Mouse (Mus musculus) thymus, postnatal 10 days (tissue): Measurements from ENCODE around the gene Pah.

Source experiments
- DNase-seq, 2 experiments: peaks; one replicate each; pipeline ENCODE4 v3.0.0; 2021; ENCODE audit warnings: low spot score in 2 of 2

The Pah gene

GRCm38 (mm10) chr10:87503946-87504345, 17.6 kb upstream of the Pah start:
- DNase-seq, result peak in 1 of 2 experiments; percentile 37

GRCm38 (mm10) chr10:87508581-87508980, 13.0 kb upstream of the Pah start:
- DNase-seq, result no peak

- no peak for DNase-seq
Measured at GRCm38 (mm10) chr10:87513052-87513451, 8.5 kb upstream of the Pah start.

GRCm38 (mm10) chr10:87518585-87518984, 3.0 kb upstream of the Pah start:
- DNase-seq, result no peak

- no peak for DNase-seq
Measured at GRCm38 (mm10) chr10:87520401-87521116, 1.0 kb upstream of the Pah start.

GRCm38 (mm10) chr10:87534172-87534571, 12.6 kb downstream of the Pah start:
- no peak for DNase-seq

- DNase-seq, result no peak
Measured at GRCm38 (mm10) chr10:87545759-87546158, 24.2 kb downstream of the Pah start.

GRCm38 (mm10) chr10:87546299-87547234, 25.0 kb downstream of the Pah start:
- no peak for DNase-seq

GRCm38 (mm10) chr10:87552726-87553125, 31.1 kb downstream of the Pah start:
- peak in 1 of 2 experiments; percentile 46 for DNase-seq

- no peak for DNase-seq
Measured at GRCm38 (mm10) chr10:87556441-87556840, 34.8 kb downstream of the Pah start.

GRCm38 (mm10) chr10:87563818-87564217, 42.2 kb downstream of the Pah start:
- DNase-seq, result no peak

- no peak for DNase-seq
Measured at GRCm38 (mm10) chr10:87565712-87566111, 44.1 kb downstream of the Pah start.

GRCm38 (mm10) chr10:87572500-87572899, 50.9 kb downstream of the Pah start:
- no peak for DNase-seq

- DNase-seq, result no peak
Measured at GRCm38 (mm10) chr10:87586696-87587095, 65.1 kb downstream of the Pah start.

GRCm38 (mm10) chr10:87593916-87594315, 72.3 kb downstream of the Pah start:
- no peak for DNase-seq

- no peak for DNase-seq
Measured at GRCm38 (mm10) chr10:87596361-87597074, 74.9 kb downstream of the Pah start.

GRCm38 (mm10) chr10:87597075-87597677, 75.6 kb downstream of the Pah start:
- no peak for DNase-seq

- no peak for DNase-seq
Measured at GRCm38 (mm10) chr10:87602151-87602550, 80.6 kb downstream of the Pah start.

GRCm38 (mm10) chr10:87625196-87625595, 103.6 kb downstream of the Pah start:
- DNase-seq, result no peak
